Mouse (Mus musculus) MEL-GATA-1-ER (cell line): Measurements from ENCODE around the gene H2-DMa.

Source experiments
- DNase-seq: peaks from one replicate; pipeline ENCODE4 v3.0.0-alpha.2; 2012; ENCODE audit warnings: low read depth; ENCODE audit errors: extremely low read depth

Gene H2-DMa

GRCm38 (mm10) chr17:34102831-34103230 lies 16.5 kb upstream of the H2-DMa start:
- no peak for DNase-seq

DNA sequence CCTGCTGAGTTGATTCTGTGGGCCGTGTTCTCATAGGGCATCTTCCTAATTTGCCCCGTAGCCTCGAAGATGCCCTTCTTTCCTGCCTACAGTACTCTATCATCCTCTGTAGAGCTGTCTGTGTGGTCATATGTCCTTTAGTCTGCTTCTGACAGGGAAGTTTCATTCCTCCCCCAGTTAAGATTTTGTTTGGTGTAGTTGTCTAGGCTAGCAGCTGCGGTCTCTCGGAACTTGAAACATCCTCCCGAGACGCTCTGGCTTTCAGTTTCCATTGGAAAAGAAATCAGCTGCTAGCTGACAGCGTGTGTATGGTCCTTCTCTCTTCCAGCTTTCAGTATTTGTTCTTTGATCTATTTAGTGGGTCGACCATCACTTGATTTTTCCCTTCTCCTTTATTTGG lies 14.5 kb upstream of the H2-DMa start:
- DNase-seq = no peak

DNA sequence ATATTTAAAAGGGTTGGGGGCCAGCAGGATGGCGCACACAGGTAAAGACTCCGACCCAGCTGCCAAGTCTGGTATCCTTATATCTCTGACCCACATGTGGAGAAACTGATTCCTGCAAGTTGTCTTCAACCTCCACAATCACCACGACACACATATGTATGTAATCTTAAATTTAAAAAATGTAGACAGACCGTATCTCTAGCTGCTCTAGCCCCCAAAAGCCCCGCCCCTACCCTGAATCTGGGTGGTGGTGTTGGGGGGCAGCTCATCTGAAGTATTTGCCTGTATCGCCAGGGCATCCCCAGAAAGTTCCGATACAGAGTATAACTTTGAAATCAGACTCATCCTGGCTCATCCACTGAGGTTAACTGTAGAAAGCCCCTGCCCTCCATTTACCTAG lies 12.8 kb upstream of the H2-DMa start:
- no peak for DNase-seq

DNA sequence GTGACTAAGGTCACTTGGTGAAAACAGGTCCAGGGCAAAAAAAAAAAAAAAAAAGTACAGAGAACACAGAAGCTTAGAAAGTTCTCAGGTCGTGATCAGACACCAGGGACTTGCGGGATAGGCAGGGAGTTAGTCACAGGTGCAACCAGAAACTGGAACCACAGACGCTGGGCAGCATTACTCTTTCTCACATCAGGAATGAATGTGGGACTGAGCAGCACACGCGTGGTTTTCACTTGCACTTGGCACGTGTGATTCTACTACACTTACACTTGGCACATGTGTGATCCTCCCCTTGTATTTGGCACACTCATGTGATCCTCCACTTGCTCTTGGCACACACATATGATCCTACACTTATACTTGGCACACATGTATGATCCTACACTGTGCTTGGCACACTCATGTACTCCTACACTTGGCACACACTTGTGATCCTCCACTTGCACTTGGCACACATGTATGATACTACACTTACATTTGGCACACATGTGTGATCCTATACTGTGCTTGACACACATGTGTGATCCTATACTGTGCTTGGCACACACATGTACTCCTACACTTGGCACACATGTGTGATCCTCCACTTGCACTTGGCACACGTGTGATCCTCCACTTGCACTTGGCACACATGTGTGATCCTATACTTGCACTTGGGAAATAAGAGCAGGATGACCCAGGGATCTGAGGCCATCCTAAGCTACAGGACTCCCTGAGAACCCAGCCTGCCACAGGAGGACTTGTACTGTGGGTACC lies 12.1 kb upstream of the H2-DMa start:
- DNase-seq = no peak

GRCm38 (mm10) chr17:34108460-34108859 lies 10.9 kb upstream of the H2-DMa start:
- DNase-seq = no peak

DNA sequence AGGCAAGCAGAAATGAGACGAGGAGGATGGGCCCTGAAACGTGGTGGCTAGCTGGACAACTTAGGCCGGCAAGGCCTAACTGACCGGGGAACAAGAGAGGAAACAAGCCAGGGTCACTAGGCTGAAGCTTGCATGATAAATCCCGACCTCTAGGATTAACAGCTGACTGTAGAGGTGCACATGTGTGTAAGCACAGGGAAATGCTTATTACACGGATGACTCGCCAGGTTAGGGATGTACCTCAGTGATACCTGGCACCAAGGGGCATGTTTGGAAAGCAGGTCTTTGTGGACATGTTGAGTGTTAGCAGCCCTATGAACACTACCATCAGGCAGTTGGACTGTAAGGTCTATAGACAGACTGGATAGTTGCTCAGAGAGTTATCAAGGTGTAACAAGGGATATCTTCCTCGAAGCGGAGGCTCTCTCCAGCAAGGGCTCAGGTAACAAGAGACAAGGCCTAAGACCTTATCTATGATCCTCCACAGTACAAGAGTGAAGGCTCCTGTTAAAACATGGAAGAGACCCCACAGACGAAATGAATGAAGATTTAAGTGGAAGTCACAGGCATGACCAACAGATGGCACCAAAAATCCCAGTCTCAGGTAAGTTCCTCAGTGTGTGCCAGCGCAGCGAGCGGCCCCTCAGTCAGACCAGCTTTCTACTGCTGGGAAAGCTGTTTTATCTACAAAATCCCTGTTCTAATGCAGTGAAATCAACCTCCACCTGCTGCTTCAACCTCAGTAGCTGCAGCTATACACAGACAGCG lies 10.1 kb upstream of the H2-DMa start:
- no peak for DNase-seq

GRCm38 (mm10) chr17:34109806-34110195 lies 9.5 kb upstream of the H2-DMa start:
- no peak for DNase-seq

GRCm38 (mm10) chr17:34110309-34110708 lies 9.0 kb upstream of the H2-DMa start:
- DNase-seq = no peak

GRCm38 (mm10) chr17:34114114-34114513 lies 5.2 kb upstream of the H2-DMa start:
- no peak for DNase-seq

DNA sequence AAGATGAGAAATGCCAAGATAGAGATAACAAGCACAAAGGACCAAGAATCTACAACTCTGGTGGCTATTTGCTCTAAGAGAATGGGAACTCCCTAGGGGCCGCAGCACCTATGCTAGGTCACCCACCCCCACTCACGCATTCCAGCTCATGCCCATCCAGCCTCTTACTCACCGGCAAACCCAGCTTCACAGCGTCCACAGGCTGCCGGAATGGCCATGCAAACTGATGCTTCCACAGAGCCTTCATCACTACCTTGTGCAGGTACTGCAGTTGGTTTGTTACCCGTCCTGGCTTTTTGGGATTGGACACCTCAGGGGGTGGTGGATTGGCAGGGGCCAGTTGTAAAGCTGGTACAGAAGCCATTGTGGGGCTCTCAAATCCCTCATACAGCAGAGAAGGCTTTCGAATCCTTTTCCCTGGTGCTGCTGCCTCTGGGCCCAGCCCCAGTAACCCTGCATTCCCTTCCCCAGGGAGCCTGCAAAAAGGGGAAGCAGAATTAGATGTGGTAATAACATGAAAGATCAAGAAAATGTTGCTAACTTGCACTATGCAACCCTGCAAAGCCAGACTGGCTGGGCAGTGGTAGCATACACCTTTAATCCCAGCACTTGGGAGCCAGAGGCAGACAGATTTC lies 2.5 kb upstream of the H2-DMa start:
- DNase-seq = peak; percentile 33

DNA sequence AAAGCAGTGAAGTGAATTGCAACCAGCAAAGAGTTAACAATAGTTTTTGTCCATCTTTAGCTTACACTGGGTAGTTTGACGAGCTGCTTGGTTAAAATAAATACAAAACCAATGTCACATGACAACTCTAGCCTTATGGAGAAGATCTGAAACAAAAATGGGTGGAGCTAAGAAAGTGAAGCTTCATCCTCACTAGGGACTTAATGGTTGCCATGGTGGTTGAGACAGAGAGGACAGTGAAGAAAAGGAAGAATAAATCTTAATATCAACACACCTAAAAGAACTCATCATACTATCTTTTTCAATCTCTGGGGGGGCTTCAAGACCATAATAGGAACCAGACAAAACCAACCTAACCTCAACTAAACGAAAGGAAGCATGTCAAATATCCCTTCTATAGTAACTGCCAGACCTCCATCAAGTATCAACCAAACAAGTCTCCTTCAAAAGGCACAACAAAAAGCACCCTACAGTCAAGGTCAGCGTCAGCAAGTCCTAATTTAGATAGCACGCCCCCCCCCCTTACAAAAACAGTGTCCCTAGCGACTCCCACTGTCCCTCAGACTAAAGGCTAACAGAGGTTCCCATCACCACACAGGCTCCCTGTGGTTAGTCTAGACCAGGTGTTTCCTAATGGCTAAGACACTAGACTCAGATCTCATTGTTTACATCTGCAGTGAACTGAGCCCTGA lies 1.8 kb upstream of the H2-DMa start:
- peak; percentile 26 for DNase-seq

GRCm38 (mm10) chr17:34118113-34118872 lies 1.0 kb upstream of the H2-DMa start:
- DNase-seq = peak; percentile 15

GRCm38 (mm10) chr17:34118873-34119248 lies 480 bp upstream of the H2-DMa start:
- no peak for DNase-seq

DNA sequence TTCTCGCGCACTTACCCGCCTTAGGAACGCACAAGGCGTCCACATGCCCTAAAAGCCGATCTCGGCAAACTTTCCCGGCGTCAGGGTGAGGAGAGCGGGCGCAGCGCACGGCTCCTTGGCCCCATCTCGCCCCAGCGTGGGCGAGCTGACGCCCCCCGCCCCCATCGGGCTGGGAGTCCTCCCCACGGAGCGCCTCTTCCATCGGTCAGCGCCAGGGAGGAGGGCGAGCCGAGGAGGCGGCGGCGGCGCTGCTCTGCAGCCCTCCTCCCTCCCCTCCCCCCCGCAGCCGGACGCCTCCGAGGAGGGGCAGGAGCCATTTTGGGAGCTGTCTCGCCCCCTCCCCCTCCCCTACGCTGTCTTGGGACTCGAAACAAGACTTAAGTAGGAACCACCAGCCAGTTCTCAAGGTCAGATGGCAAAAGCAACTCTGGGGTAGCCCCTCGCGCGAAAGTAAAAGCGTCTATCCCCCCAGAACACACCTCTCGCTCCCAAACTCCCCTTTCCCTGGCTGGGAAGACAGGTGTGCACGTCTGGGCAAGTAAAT lies 911 bp downstream of the H2-DMa start:
- no peak for DNase-seq

- no peak for DNase-seq
Measured at GRCm38 (mm10) chr17:34120814-34121171, 1.5 kb downstream of the H2-DMa start.

DNA sequence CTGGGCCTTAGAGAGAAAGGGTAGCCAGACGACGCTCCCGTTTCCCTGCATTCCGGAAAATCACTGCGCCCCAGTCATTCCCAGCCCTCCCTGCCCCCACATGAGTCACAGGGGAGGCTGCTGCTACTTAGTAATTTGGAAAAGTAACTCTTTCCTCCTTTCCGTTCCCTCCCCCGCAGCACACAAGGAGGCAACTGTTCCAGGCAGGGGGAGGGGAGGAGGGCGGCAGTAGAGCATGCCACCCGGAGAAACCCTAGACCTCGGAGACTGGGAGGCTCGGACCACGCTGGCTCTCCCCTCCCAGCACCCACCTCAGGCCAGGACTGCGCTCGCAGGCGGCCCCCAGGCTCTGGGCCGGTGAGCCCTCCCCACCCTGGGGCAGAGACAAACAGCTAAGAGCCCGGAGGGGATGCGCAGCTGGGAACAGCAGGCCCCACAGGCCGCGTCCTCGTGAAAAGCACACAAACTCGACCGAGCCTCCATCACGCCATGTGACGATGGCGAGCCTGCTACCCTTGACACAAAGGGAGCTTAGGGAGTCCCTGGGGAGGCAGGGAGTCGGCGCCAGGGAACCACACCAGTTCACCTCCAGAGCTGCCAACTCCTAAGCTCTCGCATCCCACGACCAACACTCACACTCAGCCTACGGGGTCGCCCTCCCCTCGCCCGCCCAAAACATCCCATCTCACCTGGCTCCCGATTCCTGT lies 2.0 kb downstream of the H2-DMa start:
- no peak for DNase-seq

GRCm38 (mm10) chr17:34121879-34122187 lies 2.5 kb downstream of the H2-DMa start:
- DNase-seq = no peak

- no peak for DNase-seq
Measured at GRCm38 (mm10) chr17:34122188-34122984, 3.0 kb downstream of the H2-DMa start, which contains the start of gene Brd2. Gene Brd2 (minus strand): TSS chr17:34122634.

GRCm38 (mm10) chr17:34123111-34123510 lies 3.8 kb downstream of the H2-DMa start:
- no peak for DNase-seq

- no peak for DNase-seq
Measured at GRCm38 (mm10) chr17:34123518-34123917, 4.2 kb downstream of the H2-DMa start.
